Mouse (Mus musculus) erythroblast, embryonic 14.5 days (primary cell): ENCODE results near the gene Hist1h1d.

Source experiments
- GATA1 ChIP-seq: IDR thresholded peaks from 2 replicates; pipeline ENCODE4 v1.6.1; 2012; ENCODE audit warnings: low read length, inconsistent platforms, mixed read lengths
- TAL1 ChIP-seq: IDR thresholded peaks from 3 replicates; pipeline ENCODE4 v1.6.1; 2012; ENCODE audit warnings: low read length, inconsistent platforms, mixed read lengths

- no peak for TF ChIP-seq TAL1
- TF ChIP-seq GATA1: no peak
These were observed 19.4 kb downstream of the Hist1h1d start for GRCm38 (mm10) chr13:23572218-23573033.
